Mouse (Mus musculus): ENCODE results near the gene Rad51c.
"Not testable (repeated sequence)": the region's sequence is repeated elsewhere in the genome, so short reads cannot be mapped to it uniquely, and the experiment has no call there.

The Rad51c gene

DNA sequence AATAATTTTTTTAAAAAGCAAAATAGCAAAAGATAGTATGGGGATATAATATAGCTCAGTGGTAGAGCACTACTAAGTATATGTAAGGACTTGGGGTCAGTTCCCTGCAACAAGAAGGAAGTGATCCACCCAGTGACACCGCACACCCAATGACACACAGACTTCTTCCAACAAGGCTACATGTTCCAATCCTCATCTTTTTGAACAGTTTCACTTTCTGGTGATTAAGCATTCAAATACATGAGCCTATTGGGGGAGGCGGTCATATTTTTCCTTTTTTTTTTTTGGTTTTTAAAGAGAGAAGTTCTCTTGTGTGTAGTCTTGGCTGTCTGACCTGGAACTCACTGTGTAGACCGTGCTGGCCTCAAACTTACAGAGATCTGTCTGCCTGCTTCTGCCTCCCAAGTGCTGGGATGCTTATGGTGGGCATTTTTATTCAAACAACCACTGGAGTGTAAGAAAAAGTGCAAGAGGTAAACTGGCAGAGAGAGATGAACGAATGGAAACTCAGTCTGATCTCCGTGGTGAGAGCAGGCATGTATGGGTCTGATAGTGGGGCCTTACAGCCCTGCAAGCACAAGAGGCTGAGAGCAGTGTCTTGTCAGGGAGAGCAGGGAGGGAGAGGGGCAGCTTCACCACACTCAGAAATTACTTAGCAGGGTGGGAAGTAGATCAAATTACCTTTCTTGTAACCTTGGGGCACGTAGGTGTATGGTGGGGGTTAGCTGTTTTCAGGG, 28.3 kb upstream of the Rad51c start:
- no peak for DNase-seq (ENCODE audit: low spot score in 2 of 2)

- DNase-seq (ENCODE audit: low spot score in 2 of 2), result no peak
Measured at GRCm38 (mm10) chr11:87432447-87432846, 27.7 kb upstream of the Rad51c start.

DNA sequence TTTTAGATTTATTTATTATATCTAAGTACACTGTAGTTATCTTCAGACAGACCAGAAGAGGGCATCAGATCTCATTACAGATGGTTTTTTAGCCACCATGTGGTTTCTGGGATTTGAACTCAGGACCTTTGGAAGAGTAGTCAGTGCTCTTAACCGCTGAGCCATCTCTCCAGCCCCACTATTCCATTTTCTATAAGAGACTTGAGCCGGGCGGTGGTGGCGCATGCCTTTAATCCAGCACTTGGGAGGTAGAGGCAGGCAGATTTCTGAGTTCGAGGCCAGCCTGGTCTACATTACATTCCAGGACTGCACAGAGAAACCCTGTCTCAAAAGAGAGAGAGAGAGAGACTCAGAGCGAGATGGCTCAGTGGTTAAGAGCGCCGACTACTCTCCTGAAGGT, 27.1 kb upstream of the Rad51c start:
- not testable (repeated sequence) for DNase-seq (ENCODE audit: low spot score in 2 of 2)

DNA sequence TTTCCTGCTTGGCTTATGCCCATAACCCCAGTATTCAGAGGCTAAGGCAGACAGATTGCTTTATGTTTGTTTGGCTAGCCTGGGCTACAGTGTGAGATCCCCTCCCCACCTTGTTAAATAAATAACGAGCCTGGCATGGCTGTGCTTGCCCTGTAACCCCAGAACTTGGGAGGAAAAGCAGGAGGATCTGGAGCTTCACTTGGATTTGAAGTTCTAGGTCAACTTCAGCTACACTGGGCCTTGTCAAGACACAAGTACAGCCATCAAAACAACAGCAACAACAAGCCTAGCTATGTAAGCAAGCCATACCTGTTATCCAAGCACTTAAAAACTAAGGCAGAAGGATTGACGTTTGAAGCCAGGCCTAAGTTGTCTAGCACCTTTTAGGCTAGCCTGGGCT, 25.6 kb upstream of the Rad51c start:
- no peak for DNase-seq (ENCODE audit: low spot score in 2 of 2)

DNA sequence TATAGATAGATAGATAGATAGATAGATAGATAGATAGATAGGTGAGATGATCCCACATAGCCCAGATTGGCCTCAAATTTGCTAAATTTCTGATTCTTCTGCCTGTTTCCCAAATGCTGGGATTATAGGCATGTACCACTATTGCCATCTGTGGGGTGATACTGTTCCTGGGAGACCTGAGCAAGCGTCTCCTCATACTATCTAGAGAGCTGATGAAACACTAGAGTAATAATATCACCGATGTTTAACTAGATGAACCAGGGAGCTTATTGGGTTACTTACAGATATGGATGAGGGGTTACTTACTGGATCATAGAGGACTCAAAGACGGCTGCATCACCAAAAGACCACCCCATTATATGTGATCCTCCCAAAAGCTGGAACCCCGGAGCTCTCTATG, 24.6 kb upstream of the Rad51c start:
- DNase-seq (ENCODE audit: low spot score in 2 of 2), result no peak

DNA sequence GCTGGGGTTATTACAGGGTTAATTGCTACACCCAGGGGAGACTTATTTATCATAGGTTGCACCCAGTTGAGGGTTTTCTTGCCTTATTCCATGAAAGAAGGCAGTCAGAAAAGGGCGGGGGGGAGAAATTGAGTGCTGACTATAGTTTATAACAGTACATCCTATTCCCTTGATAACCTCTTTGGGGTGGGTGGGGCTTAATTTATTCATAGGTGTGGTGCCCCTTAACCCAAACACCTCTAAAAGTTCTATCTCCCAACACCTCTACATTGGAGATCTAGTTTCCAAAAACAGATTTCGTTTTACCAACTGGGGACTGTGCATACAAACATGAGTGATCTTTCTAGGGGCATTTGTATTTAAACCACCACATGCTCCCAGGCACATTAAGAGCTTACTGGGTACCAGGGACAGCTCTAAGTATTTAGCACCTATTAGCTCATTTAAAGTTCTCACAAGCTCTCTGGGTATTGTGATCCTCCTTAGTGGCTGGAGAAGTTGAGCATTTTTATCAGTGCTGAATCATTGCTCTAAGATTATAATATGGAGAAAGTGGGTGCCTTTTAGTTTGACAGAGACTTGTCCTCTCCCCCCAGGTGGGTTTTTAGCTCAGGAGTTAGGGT, 23.4 kb upstream of the Rad51c start:
- DNase-seq (ENCODE audit: low spot score in 2 of 2), result no peak

GRCm38 (mm10) chr11:87427273-87428050, 22.7 kb upstream of the Rad51c start:
- DNase-seq (ENCODE audit: low spot score in 2 of 2), result no peak

GRCm38 (mm10) chr11:87426450-87427250, 21.9 kb upstream of the Rad51c start:
- DNase-seq (ENCODE audit: low spot score in 2 of 2), result peak; percentile 69 to 77

DNA sequence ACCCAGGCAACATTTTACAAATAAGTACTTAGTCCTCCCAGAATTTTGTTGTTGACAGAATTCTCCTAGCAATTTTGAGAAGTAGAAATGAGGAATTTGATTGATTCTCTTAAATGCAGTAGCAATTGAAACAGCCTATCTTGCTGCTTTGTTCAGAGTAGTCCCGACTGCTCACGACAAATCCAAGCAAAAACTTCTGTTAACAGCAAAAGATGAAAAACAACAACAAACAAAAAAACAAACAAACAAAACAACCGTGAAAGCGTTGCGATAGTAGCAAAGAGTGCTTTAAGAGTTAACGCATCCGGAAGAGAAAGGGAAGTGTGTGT, 21.3 kb upstream of the Rad51c start:
- DNase-seq (ENCODE audit: low spot score in 2 of 2), result no peak

- no peak for DNase-seq (ENCODE audit: low spot score in 2 of 2)
Measured at GRCm38 (mm10) chr11:87423551-87424325, 19.0 kb upstream of the Rad51c start.

- DNase-seq (ENCODE audit: low spot score in 2 of 2), result peak; percentile 80 to 85
Measured at GRCm38 (mm10) chr11:87422511-87423340, 18.0 kb upstream of the Rad51c start.

GRCm38 (mm10) chr11:87421760-87422201, 17.0 kb upstream of the Rad51c start:
- no peak for DNase-seq (ENCODE audit: low spot score in 2 of 2)

GRCm38 (mm10) chr11:87420861-87421260, 16.1 kb upstream of the Rad51c start:
- DNase-seq (ENCODE audit: low spot score in 2 of 2), result no peak

DNA sequence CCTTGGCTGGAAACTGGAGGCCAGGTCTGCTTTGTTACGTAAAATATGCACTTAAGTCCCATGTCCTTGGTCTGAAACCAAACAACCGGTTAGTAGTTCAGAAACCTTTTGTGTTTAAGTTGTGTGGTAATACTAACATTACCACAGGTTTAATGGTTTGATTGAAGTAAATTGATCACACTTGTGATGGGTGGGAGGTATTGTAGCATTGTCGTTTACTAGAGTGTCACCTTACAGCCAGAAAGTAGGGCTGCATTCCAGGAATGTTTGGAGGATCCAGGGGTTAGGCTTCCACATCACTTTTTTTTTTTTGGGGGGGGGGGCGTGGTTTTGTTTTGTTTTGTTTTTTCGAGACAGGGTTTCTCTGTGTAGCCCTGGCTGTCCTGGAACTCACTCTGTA, 11.4 kb upstream of the Rad51c start:
- DNase-seq (ENCODE audit: low spot score in 2 of 2), result no peak

- DNase-seq (ENCODE audit: low spot score in 2 of 2), result not testable (repeated sequence)
Measured at GRCm38 (mm10) chr11:87413412-87413811, 8.7 kb upstream of the Rad51c start.

GRCm38 (mm10) chr11:87404111-87404853, 472 bp downstream of the Rad51c start:
- peak; percentile 87 to 91 for DNase-seq (ENCODE audit: low spot score in 2 of 2)

DNA sequence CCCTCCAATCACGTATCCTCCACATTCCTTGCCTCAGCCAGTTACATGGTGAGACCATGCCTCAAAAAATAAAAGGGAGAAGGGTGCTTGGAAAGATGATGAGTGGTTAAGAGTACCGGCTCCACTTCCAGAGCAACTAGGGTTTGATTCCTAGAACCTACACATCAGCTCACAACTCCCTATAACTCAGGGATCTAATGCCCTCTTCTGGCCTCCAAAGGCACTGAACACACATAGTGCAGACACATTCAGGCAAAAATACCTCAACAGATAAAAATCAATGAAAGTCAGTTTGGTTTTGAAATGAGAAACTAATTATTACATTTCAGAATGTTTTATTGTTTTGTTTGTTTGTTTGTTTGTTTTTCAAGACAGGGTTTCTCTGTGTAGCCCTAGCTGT, 6.4 kb downstream of the Rad51c start:
- DNase-seq (ENCODE audit: low spot score in 2 of 2), result no peak

DNA sequence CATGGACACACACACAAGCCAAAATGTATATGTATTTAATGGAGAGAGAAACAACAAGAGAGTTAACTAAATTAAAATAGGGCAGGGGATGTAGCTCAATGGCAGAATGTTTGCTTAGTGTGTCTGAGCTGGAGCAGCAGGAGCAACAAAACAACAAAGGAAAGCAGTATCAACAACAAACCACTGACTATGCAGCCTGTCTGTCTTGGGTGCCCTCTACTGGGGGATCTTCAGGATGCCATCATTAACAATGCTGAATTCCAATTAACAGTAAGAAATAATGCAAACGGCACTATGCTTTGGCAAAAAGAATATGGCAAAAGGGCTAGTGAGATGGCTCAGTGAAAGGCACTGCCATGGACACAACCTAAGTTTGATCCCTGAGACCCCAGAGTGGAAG, 10.9 kb downstream of the Rad51c start:
- DNase-seq (ENCODE audit: low spot score in 2 of 2), result peak; percentile 22 to 27

DNA sequence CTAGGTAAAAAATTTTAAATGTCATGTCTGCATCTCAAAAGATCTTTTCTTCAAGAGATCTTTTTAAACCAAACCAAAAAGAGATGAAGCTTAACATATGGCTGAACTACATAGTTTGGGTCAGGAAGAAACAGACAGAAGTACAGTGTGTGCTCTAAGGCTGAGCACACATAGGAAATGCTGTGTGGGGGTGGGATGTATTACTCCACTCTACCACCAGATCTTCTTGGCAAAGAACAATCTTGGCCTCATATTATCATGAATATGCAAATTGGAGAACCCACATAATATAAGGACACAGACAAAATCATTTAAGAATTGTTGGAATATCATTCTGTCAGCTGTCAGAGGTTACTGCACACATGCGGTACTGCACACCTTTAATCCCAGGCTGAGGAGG, 19.1 kb downstream of the Rad51c start:
- no peak for DNase-seq (ENCODE audit: low spot score in 2 of 2)

DNA sequence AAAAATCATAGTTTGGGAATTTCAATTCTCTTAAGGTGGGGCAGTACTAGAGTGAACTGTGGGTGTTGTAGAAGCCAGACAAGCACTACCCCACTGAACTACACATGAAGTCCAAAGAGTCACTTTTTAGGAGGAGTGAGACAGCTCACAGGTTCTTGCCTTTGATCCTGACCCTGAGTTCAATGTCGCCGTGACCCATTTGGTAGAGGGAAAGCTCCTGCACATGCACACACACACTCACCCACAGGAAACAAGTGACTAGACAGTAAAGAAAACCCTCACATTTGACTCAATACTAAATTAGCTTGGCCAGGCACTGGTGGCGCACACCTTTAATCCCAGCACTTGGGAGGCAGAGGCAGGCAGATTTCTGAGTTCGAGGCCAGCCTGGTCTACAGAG, 20.2 kb downstream of the Rad51c start:
- DNase-seq (ENCODE audit: low spot score in 2 of 2), result no peak

All from frontal cortex, postnatal 25 days (tissue).